Mouse (Mus musculus): Measurements from ENCODE around the gene Gm20547.

Gene Gm20547

GRCm38 (mm10) chr17:34897373-34898159 lies 15.7 kb upstream of the Gm20547 start:
- in situ Hi-C loops (cut with MboI, MseI) = no loop called here

- in situ Hi-C loops (cut with MboI, MseI) = no loop called here
These were observed 14.5 kb upstream of the Gm20547 start for GRCm38 (mm10) chr17:34896366-34896765.

GRCm38 (mm10) chr17:34895724-34896123 lies 13.9 kb upstream of the Gm20547 start:
- in situ Hi-C loops (cut with MboI, MseI) = no loop called here

DNA sequence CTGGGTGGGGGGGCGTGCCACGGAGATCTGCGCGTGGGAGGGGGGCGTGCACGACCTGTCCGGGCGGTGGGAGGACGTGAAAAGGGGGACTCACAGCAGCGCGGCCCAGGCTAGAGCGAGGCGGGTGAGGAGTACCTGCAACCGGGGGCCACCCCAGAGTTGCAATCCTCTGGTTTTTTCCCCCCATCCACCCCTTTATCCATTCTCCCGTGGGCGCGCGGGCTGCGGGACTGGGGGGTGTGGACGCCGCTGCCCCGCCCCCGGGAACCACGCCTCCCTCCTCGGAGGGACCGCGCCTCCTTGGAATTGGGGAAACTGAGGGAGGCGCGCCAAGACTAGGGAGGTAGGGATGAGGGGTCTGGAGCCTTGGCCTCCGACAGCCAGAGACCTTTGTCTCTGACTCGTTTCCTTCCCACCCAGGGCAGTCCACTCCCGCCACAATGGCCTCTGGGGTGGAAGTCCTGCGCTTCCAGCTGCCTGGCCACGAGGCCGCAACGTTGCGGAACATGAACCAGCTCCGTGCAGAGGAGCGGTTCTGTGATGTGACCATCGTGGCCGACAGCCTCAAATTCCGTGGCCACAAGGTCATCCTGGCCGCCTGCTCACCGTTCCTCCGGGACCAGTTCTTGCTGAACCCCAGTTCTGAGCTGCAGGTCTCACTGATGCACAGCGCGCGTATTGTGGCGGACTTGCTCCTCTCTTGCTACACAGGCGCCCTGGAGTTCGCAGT lies 13.1 kb upstream of the Gm20547 start:
- in situ Hi-C loops (cut with MboI, MseI) = no loop called here

DNA sequence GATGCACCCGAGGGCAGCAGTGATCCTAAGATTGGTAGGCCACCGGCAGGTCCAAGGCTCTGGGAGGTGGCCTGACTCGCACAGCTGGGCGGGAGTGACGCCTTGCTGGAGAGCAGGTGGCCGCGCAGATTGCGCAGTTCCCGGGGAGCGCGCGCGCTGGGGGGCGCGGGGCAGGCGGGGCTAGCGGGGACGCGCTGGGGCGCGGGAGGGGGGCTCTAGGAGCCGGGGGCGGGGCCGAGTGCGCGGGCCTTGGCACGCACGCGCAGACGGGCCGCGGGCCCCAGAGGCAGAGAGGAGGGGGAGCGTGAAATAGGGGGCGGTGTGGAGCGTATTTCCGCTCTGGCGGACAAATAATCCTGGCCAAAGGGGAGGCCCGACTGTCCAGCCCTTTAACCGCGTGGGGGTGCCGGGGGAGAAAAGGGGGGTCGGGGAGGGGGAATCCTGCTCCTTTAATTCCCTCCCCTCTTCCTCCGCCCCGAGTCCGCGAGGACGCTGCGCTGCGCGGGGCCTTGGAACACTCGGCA lies 12.3 kb upstream of the Gm20547 start:
- in situ Hi-C loops (cut with MboI, MseI) = no loop called here

DNA sequence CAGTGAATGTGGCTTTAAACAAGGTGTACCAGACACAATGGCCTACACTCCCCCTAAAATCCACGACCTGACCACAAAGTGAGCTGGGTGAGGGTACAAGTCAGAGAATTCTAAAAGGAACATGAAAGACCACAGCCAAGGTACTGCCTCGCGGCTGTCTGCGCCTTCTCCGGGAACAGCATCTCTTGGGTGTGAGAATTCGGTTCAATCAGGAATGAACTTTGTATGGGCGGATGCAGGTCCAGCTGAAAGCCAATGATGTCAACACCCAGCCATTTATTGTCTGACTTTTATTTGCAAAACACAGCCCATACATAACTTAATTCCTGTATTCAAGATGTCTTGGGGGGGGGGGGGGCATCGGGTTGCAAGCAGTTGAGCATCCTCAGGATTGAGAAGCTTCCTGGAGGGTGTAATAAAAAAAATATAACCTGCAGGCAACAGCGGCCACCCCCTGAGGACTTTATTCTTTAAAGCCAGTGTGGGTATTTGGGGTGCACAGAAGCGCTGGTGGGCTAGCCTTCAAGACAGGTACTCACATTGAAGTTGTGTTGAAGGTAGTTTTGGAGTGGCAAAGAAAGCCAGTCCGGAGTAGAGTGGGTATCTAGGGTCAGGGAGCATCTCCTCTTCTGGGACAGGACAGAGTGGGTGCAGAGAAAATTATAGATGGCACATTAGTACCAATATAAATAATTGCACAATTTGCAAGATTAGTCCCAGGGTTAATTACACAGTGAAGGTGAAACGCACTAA lies 11.4 kb upstream of the Gm20547 start:
- in situ Hi-C loops (cut with MboI, MseI) = no loop called here

GRCm38 (mm10) chr17:34891377-34891776 lies 9.5 kb upstream of the Gm20547 start:
- in situ Hi-C loops (cut with MboI, MseI) = no loop called here

DNA sequence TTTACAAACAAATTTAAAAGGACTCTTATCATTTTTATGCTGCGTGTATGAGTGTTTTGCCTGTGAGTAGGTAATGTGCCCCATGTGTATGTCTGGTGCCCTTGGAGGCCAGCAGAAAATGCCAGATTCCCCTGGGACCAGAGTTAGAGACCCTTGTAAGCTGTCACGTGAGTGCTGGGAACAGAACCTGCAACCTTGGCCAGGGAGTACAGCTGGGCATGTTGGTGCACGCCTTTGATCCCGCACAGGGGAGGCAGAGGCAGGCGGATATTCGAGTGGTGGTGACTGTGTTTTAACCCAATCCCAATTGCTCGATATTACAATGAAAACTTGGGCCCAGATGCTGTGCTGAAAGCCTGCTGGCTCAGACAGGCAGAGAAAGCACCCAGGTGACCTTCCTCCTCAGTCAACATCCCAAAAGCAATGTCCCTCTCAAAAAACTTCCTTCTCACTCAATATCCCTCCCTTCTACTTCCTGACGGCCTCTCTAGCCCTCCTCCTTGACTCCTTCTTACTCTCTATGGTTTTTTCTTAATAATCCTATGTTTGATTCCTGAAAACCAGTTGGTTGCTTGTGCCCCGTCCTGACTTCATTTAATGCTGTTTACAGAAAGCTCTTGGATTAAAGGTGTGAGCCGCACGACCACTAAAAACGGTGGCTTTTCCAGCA lies 8.4 kb upstream of the Gm20547 start:
- in situ Hi-C loops (cut with MboI, MseI) = no loop called here

GRCm38 (mm10) chr17:34887942-34888341 lies 6.1 kb upstream of the Gm20547 start:
- in situ Hi-C loops (cut with MboI, MseI) = no loop called here

DNA sequence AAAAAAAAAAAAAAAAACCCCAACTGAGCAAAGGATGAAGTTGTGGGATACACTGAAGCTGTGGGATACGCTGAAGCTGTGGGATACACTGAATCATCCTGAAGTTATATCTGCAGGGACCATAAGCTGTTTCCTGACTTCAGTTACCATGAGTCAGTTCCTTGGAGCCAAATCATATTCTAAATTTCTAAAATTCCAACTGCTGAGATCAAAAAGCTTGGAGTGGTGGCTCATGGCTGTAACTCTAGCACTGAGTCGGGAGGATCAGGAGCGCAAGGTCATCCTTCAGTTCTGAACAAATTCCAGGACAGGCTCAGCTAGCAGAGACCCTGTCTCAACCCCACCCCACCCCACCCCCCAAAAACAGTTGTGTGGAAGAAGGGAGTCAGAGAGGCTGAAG lies 3.8 kb upstream of the Gm20547 start:
- in situ Hi-C loops (cut with MboI, MseI) = no loop called here

DNA sequence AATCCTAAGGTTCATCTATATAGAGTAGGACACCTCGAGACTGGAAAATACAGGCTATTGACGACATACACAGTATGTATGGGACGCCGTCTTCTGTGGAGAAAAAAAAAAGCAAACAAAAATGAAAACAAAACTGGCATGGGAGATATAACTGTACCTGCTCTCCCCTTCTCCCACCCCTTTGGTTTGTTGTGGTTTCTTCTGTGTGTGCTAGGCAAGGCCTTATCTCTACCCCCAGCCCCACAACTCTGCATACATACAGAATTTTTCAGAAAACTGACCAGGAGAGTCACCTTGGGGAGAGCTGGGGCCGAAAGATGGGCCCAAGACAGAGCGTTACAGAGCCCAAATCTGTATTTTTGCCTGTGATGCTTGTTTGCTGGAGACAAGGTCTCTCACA lies 2.9 kb upstream of the Gm20547 start:
- in situ Hi-C loops (cut with MboI, MseI) = no loop called here

DNA sequence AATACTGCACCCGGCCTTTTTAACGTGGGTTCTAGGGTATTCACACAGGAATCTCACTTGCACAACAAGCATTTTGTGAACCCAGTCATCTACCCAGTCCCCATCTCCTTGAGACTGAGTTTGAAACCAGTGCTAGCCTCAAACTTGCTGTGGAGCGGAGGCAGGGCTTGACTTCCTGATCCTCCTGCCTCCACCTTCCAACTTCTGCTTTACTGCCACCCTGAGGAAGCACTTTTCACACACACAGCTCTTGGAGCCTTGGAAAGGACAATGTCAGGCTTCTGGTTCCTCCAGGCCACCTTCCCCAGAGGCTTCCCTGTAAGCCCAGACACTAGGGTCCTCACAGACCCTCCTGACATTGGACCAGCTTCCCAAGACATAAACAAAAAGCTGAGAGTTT lies 1.5 kb upstream of the Gm20547 start:
- in situ Hi-C loops (cut with MboI, MseI) = no loop called here

DNA sequence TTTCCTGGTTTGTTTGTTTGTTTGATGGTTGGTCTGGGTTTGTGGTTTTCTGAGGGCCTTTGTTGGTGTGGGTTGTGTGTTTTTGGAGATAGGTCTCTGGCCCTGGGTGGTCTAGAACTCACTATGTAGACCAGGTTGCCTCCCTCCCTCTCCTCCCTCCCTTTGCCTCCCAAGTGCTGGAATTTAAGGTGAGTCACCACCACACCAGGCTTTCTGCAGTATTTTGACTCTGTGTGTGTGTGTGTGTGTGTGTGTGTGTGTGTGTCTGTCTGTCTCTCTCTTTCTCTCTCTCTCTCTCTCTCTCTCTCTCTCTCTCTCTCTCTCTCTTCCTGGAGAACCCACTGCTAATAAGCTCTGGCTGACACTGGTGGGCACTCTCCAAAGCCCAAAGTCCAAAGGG lies 676 bp downstream of the Gm20547 start:
- in situ Hi-C loops (cut with MboI, MseI) = no loop called here

GRCm38 (mm10) chr17:34879336-34879879 lies 2.4 kb downstream of the Gm20547 start, which contains the start of gene Zbtb12:
Gene Zbtb12, plus strand, starts transcription at chr17:34879483.
- in situ Hi-C loops (cut with MboI, MseI) = no loop called here

DNA sequence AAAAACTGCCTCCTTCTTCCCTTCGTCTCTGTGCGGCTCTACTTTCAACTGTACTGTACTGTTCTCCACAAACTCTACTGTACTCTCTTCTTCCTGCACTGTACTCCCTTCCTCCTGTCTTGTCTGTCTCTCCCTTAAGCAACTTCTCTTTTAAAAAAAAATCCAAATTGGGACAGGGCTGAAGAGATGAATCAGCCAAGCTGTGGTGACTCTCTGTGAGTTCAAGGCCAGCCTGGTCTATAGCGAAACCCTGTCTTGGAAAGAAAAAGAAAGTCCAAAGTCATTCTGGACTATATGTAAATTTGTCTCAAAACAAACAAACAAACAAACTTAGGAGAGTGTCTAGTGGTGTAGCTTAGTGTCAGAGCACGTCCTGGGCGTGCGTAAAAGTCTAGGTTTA lies 7.5 kb downstream of the Gm20547 start:
- in situ Hi-C loops (cut with MboI, MseI) = no loop called here

- in situ Hi-C loops (cut with MboI, MseI) = no loop called here
These were observed 15.9 kb downstream of the Gm20547 start for GRCm38 (mm10) chr17:34865981-34866380.

GRCm38 (mm10) chr17:34862416-34863081 lies 19.3 kb downstream of the Gm20547 start, which contains the start of gene Cfb:
Gene Cfb, minus strand, starts transcription at chr17:34862518.
- in situ Hi-C loops (cut with MboI, MseI) = no loop called here

- in situ Hi-C loops (cut with MboI, MseI) = no loop called here
These were observed 20.0 kb downstream of the Gm20547 start for GRCm38 (mm10) chr17:34861704-34862415.

DNA sequence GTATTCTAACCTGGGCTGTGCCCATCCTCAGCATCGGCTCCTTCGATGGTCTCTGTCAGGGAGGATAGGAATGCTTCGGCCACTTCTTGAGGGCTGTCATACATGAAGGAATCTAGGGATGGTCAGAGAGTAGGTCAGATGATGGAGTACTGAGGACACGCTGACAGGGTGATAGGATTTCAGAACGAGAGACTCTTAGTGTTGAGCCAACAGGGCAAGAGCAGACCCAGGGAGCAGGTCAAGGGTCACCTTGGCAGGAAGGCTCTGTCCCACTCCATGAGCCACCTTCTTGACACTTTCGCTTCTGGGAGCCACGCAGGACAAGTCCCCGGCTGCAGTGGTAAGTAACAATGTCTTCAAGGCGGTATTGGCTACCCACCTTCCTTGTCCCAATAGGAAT lies 21.3 kb downstream of the Gm20547 start:
- in situ Hi-C loops (cut with MboI, MseI) = no loop called here

- in situ Hi-C loops (cut with MboI, MseI) = loop anchor here (10.0 kb wide), 1 partner anchor 56 kb away; the partner anchor contains the start of gene Slc44a4
These were observed 23.2 kb downstream of the Gm20547 start for GRCm38 (mm10) chr17:34858670-34859069.

All from T-helper 1 cell (primary cell).